Mouse (Mus musculus) hindbrain, embryonic 12.5 days (tissue): ENCODE measurements around the gene Prcc. TPM values are rescaled to one million over a fixed set of nuclear protein-coding genes. Genes with fewer than 3 reads are reported as not detected.

Experiments
- ATAC-seq: fragments of 200-750 bp; cut with Nextera tagmentation; 2 replicates; pipeline ENCODE4 v1.8.0; 2017; ENCODE audit warnings: moderate TSS enrichment; ENCODE audit not compliant: low FRiP score
- H3K27ac ChIP-seq: fragments of 300-500 bp; sonication (generic); 2 replicates; pipeline ENCODE4 v1.5.1; 2016; ENCODE audit warnings: mild to moderate bottlenecking
- H3K27me3 ChIP-seq: fragments of 300-500 bp; sonication (generic); 2 replicates; pipeline ENCODE4 v1.6.1; 2016; ENCODE audit warnings: mild to moderate bottlenecking
- H3K36me3 ChIP-seq: fragments of 300-500 bp; sonication (generic); 2 replicates; pipeline ENCODE4 v1.6.1; 2016; ENCODE audit warnings: mild to moderate bottlenecking
- H3K4me1 ChIP-seq: fragments of 300-500 bp; sonication (generic); 2 replicates; pipeline ENCODE4 v1.6.1; 2016
- H3K4me2 ChIP-seq: fragments of 300-500 bp; sonication (generic); replicated peaks from 2 replicates; pipeline ENCODE4 v1.6.1; 2016; ENCODE audit warnings: mild to moderate bottlenecking
- H3K4me3 ChIP-seq: fragments of 300-500 bp; sonication (generic); 2 replicates; pipeline ENCODE4 v1.5.1; 2016; ENCODE audit warnings: mild to moderate bottlenecking
- H3K9ac ChIP-seq: fragments of 300-500 bp; sonication (generic); 2 replicates; pipeline ENCODE4 v1.6.1; 2016; ENCODE audit warnings: mild to moderate bottlenecking, moderate library complexity
- H3K9me3 ChIP-seq: fragments of 300-500 bp; sonication (generic); replicated peaks from 2 replicates; pipeline ENCODE4 v1.6.1; 2016; ENCODE audit warnings: mild to moderate bottlenecking
- WGBS: fragments of 180-500 bp; shearing (Covaris S2); methylation state at CpG from one replicate; pipeline ENCODE4 v1.1.7; 2016; 5-methylcytosine and 5-hydroxymethylcytosine counted together
- polyA plus RNA-seq: library from polyadenylated mRNA; unstranded; fragments of >200 nt; fragmentation: Nextera tagmentation; extraction: Ambion mirVana; gene quantifications from 2 replicates; pipeline ENCODE4 v1.2.1, GENCODE M21; 2016

Prcc gene
- polyA plus RNA-seq, 1 experiment from 2014 or later, result 14.7 TPM

- Histone ChIP-seq H3K4me3 (no peak overlapping the region), H3K4me2 (no peak overlapping the region), H3K9me3 (no peaks in the 10 kb centered on the region), H3K9ac (no peak overlapping the region), H3K27ac (no peak overlapping the region), H3K27me3 (no peaks in the 10 kb centered on the region), H3K4me1 (peaks cover 12% of the 10 kb centered on the region), H3K36me3 (peaks cover 62% of the 10 kb centered on the region)
- ATAC-seq, result no peak
- 80% methylated on average over 8 of the region's 8 CpGs for WGBS
These were observed 27.7 kb downstream of the Prcc start for GRCm38 (mm10) chr3:87857666-87858065.

GRCm38 (mm10) chr3:87855936-87856335, 29.5 kb downstream of the Prcc start:
- no peak for ATAC-seq
- H3K9me3 ChIP-seq, result no peaks in the 10 kb centered on the region
- 85% methylated on average over 8 of the region's 8 CpGs for whole genome bisulfite sequencing
- no peak overlapping the region for H3K9ac ChIP-seq
- no peak overlapping the region for H3K4me2 ChIP-seq
- H3K4me3 ChIP-seq, result no peak overlapping the region
- no peak overlapping the region for H3K27ac ChIP-seq
- H3K27me3 ChIP-seq, result no peaks in the 10 kb centered on the region
- H3K36me3 ChIP-seq, result peaks cover 48% of the 10 kb centered on the region
- peaks cover 12% of the 10 kb centered on the region for H3K4me1 ChIP-seq

- no peak overlapping the region for H3K27ac ChIP-seq
- H3K4me1 ChIP-seq, result peaks cover 12% of the 10 kb centered on the region
- no peak overlapping the region for H3K4me3 ChIP-seq
- H3K27me3 ChIP-seq, result no peaks in the 10 kb centered on the region
- ATAC-seq, result no peak
- H3K4me2 ChIP-seq, result no peak overlapping the region
- H3K36me3 ChIP-seq, result peaks cover 38% of the 10 kb centered on the region
- no peaks in the 10 kb centered on the region for H3K9me3 ChIP-seq
- 69% methylated on average over 7 of the region's 7 CpGs for WGBS
- H3K9ac ChIP-seq, result no peak overlapping the region
These were observed 30.4 kb downstream of the Prcc start for GRCm38 (mm10) chr3:87854795-87855568.

GRCm38 (mm10) chr3:87849117-87849516, 36.3 kb downstream of the Prcc start:
- 81% methylated on average over 14 of the region's 14 CpGs for WGBS
- Histone ChIP-seq H3K27ac (no peak overlapping the region), H3K4me2 (no peak overlapping the region), H3K27me3 (no peaks in the 10 kb centered on the region; the same call in 1 of the 2 replicates), H3K36me3 (no peaks in the 10 kb centered on the region), H3K9ac (no peak overlapping the region), H3K4me1 (peaks cover 9% of the 10 kb centered on the region), H3K4me3 (no peak overlapping the region), H3K9me3 (no peaks in the 10 kb centered on the region)
- ATAC-seq, result no peak

- 78% methylated on average over 5 of the region's 5 CpGs for WGBS
- no peaks in the 10 kb centered on the region for H3K9me3 ChIP-seq
- no peaks in the 10 kb centered on the region for H3K4me1 ChIP-seq
- no peak overlapping the region for H3K27ac ChIP-seq
- no peak for ATAC-seq
- H3K4me3 ChIP-seq, result no peak overlapping the region
- no peaks in the 10 kb centered on the region; the same call in 1 of the 2 replicates for H3K27me3 ChIP-seq
- no peak overlapping the region for H3K4me2 ChIP-seq
- no peaks in the 10 kb centered on the region for H3K36me3 ChIP-seq
- H3K9ac ChIP-seq, result no peak overlapping the region
These were observed 37.7 kb downstream of the Prcc start for GRCm38 (mm10) chr3:87847680-87848079.

- Histone ChIP-seq H3K4me2 (no peak within 1 kb of the TSS), H3K4me3 (no peak within 1 kb of the TSS), H3K36me3 (no peaks in the 10 kb centered on the region), H3K27ac (no peak within 1 kb of the TSS), H3K9me3 (no peaks in the 10 kb centered on the region), H3K9ac (no peak within 1 kb of the TSS), H3K4me1 (no peaks in the 10 kb centered on the region), H3K27me3 (no peaks in the 10 kb centered on the region; the same call in 1 of the 2 replicates)
- WGBS, result 80% methylated on average over 7 of the region's 7 CpGs
- no peak for ATAC-seq
These were observed 38.7 kb downstream of the Prcc start, which contains the start of gene Sh2d2a for GRCm38 (mm10) chr3:87846650-87847110. Gene Sh2d2a (plus strand): TSS chr3:87846755.

- H3K9me3 ChIP-seq, result no peaks in the 10 kb centered on the region
- no peak overlapping the region for H3K4me3 ChIP-seq
- 74% methylated on average over 4 of the region's 4 CpGs for WGBS
- H3K36me3 ChIP-seq, result no peaks in the 10 kb centered on the region
- no peak for ATAC-seq
- no peak overlapping the region for H3K9ac ChIP-seq
- no peak overlapping the region for H3K4me2 ChIP-seq
- H3K27ac ChIP-seq, result no peak overlapping the region
- H3K4me1 ChIP-seq, result no peaks in the 10 kb centered on the region
- no peaks in the 10 kb centered on the region; the same call in 1 of the 2 replicates for H3K27me3 ChIP-seq
These were observed 39.2 kb downstream of the Prcc start for GRCm38 (mm10) chr3:87846186-87846585.

- Histone ChIP-seq H3K9ac (no peak overlapping the region), H3K27me3 (peaks cover 2% of the 10 kb centered on the region), H3K4me2 (no peak overlapping the region), H3K36me3 (no peaks in the 10 kb centered on the region), H3K4me1 (no peaks in the 10 kb centered on the region), H3K4me3 (no peak overlapping the region), H3K9me3 (no peaks in the 10 kb centered on the region), H3K27ac (no peak overlapping the region)
- WGBS, result 79% methylated on average over 4 of the region's 4 CpGs
- ATAC-seq, result no peak
These were observed 40.4 kb downstream of the Prcc start for GRCm38 (mm10) chr3:87844981-87845380.

GRCm38 (mm10) chr3:87840858-87841257, 44.5 kb downstream of the Prcc start:
- no peak overlapping the region for H3K4me2 ChIP-seq
- H3K27ac ChIP-seq, result no peak overlapping the region
- H3K4me1 ChIP-seq, result no peaks in the 10 kb centered on the region
- no peak for ATAC-seq
- no peaks in the 10 kb centered on the region for H3K36me3 ChIP-seq
- H3K4me3 ChIP-seq, result no peak overlapping the region
- H3K9me3 ChIP-seq, result no peaks in the 10 kb centered on the region
- peaks cover 3% of the 10 kb centered on the region; the same call in 1 of the 2 replicates for H3K27me3 ChIP-seq
- H3K9ac ChIP-seq, result no peak overlapping the region

GRCm38 (mm10) chr3:87838622-87839021, 46.8 kb downstream of the Prcc start:
- H3K4me3 ChIP-seq, result no peak overlapping the region
- no peak overlapping the region for H3K4me2 ChIP-seq
- H3K4me1 ChIP-seq, result no peaks in the 10 kb centered on the region
- no peak overlapping the region for H3K27ac ChIP-seq
- no peaks in the 10 kb centered on the region for H3K36me3 ChIP-seq
- 1% methylated on average over 4 of the region's 4 CpGs for WGBS
- ATAC-seq, result no peak
- peaks cover 3% of the 10 kb centered on the region; the same call in 1 of the 2 replicates for H3K27me3 ChIP-seq
- H3K9me3 ChIP-seq, result no peaks in the 10 kb centered on the region
- no peak overlapping the region for H3K9ac ChIP-seq

GRCm38 (mm10) chr3:87833482-87833881, 51.9 kb downstream of the Prcc start:
- Histone ChIP-seq H3K4me3 (no peak overlapping the region), H3K4me2 (no peak overlapping the region), H3K9ac (no peak overlapping the region), H3K4me1 (no peaks in the 10 kb centered on the region), H3K9me3 (no peaks in the 10 kb centered on the region), H3K27me3 (no peaks in the 10 kb centered on the region), H3K27ac (no peak overlapping the region), H3K36me3 (no peaks in the 10 kb centered on the region)
- 67% methylated on average over 5 of the region's 5 CpGs for WGBS
- no peak for ATAC-seq

GRCm38 (mm10) chr3:87832109-87832859, 53.1 kb downstream of the Prcc start:
- no peak overlapping the region for H3K4me3 ChIP-seq
- no peak overlapping the region for H3K9ac ChIP-seq
- no peaks in the 10 kb centered on the region for H3K4me1 ChIP-seq
- H3K36me3 ChIP-seq, result no peaks in the 10 kb centered on the region
- H3K4me2 ChIP-seq, result no peak overlapping the region
- WGBS, result 87% methylated on average over 7 of the region's 7 CpGs
- ATAC-seq, result no peak
- no peaks in the 10 kb centered on the region for H3K27me3 ChIP-seq
- no peak overlapping the region for H3K27ac ChIP-seq
- H3K9me3 ChIP-seq, result no peaks in the 10 kb centered on the region
